Mouse (Mus musculus) neural tube, embryonic 11.5 days (tissue): Measurements from ENCODE around the gene Sema3b. TPM values are rescaled to one million over a fixed set of nuclear protein-coding genes. Genes with fewer than 3 reads are reported as not detected.

Experiments used
- ATAC-seq: fragments of 200-750 bp; cut with Nextera tagmentation; 2 replicates; pipeline ENCODE4 v1.8.0; 2017; ENCODE audit warnings: moderate number of reproducible peaks, mild to moderate bottlenecking, moderate TSS enrichment, moderate library complexity; ENCODE audit not compliant: insufficient read depth, low FRiP score, low TSS enrichment
- DNase-seq: peaks from one replicate; pipeline ENCODE4 v3.0.0-alpha.2; 2015; ENCODE audit warnings: low spot score
- H3K27ac ChIP-seq: fragments of 300-500 bp; sonication (generic); 2 replicates; pipeline ENCODE4 v1.5.1; 2014; ENCODE audit warnings: low read depth, mild to moderate bottlenecking, low read length
- H3K27me3 ChIP-seq: fragments of 300-500 bp; sonication (generic); 2 replicates; pipeline ENCODE4 v1.6.1; 2014; ENCODE audit warnings: mild to moderate bottlenecking, low read length, mixed read lengths; ENCODE audit not compliant: control insufficient read depth, insufficient read depth
- H3K36me3 ChIP-seq: fragments of 300-500 bp; sonication (generic); 2 replicates; pipeline ENCODE4 v1.6.1; 2014; ENCODE audit warnings: mild to moderate bottlenecking, low read length, moderate library complexity, mixed read lengths; ENCODE audit not compliant: control insufficient read depth, insufficient read depth
- H3K4me1 ChIP-seq: fragments of 300-500 bp; sonication (generic); 2 replicates; pipeline ENCODE4 v1.6.1; 2014; ENCODE audit warnings: low read length, mixed read lengths; ENCODE audit not compliant: control insufficient read depth, insufficient read depth
- H3K4me2 ChIP-seq: fragments of 300-500 bp; sonication (generic); 2 replicates; pipeline ENCODE4 v1.6.1; 2014; ENCODE audit warnings: low read depth, mild to moderate bottlenecking, moderate library complexity
- H3K4me3 ChIP-seq: fragments of 300-500 bp; sonication (generic); 2 replicates; pipeline ENCODE4 v1.5.1; 2014; ENCODE audit warnings: low read depth, low read length
- H3K9ac ChIP-seq: fragments of 300-500 bp; sonication (generic); 2 replicates; pipeline ENCODE4 v1.6.1; 2014; ENCODE audit warnings: mild to moderate bottlenecking, low read length
- H3K9me3 ChIP-seq: fragments of 300-500 bp; sonication (generic); 2 replicates; pipeline ENCODE4 v1.6.1; 2016; ENCODE audit warnings: low read length; ENCODE audit not compliant: control insufficient read depth
- WGBS: fragments of 180-500 bp; shearing (Covaris S2); extraction: QIAGEN DNeasy Blood & Tissue Kit; methylation state at CpG from one replicate; pipeline ENCODE4 v1.1.7; 2014; 5-methylcytosine and 5-hydroxymethylcytosine counted together
- polyA plus RNA-seq: library from polyadenylated mRNA; unstranded; fragments of >200 nt; fragmentation: Nextera tagmentation; extraction: Ambion mirVana; gene quantifications from 2 replicates; pipeline ENCODE4 v1.2.1, GENCODE M21; 2014

The Sema3b gene
- polyA plus RNA-seq, 1 experiment from 2014 or later, result 2.6 TPM

DNA sequence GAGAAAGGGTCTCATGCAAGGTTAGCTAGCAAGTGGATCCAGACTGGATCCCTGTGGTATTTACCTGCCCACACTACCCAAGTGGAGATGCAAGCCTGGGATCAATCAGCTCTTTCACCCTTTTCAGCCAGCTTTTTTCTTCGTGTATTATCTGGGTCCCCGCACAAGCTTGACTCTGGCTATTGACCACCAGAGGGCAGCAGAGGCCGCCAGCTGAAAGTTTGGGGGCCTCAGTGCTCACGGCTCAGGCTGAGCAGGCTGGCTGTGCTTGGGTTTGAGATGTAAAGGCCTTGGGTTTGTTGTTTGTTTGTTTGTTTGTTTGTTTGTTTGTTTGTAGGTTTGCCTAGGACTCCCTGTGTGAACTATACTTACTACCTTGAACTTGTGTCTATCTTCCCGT, 36.5 kb upstream of the Sema3b start:
- no peak overlapping the region for H3K9ac ChIP-seq
- peak; percentile 87 for DNase-seq
- peak; percentile 67 for ATAC-seq
- peaks cover 2% of the 10 kb centered on the region; the same call in 1 of the 2 replicates for H3K4me1 ChIP-seq
- no peak overlapping the region for H3K4me2 ChIP-seq
- H3K36me3 ChIP-seq, result no peaks in the 10 kb centered on the region
- WGBS, result 8% methylated on average over 5 of the region's 5 CpGs
- no peak overlapping the region for H3K4me3 ChIP-seq
- H3K27ac ChIP-seq, result no peak overlapping the region
- no peaks in the 10 kb centered on the region for H3K27me3 ChIP-seq
- no peaks in the 10 kb centered on the region for H3K9me3 ChIP-seq

DNA sequence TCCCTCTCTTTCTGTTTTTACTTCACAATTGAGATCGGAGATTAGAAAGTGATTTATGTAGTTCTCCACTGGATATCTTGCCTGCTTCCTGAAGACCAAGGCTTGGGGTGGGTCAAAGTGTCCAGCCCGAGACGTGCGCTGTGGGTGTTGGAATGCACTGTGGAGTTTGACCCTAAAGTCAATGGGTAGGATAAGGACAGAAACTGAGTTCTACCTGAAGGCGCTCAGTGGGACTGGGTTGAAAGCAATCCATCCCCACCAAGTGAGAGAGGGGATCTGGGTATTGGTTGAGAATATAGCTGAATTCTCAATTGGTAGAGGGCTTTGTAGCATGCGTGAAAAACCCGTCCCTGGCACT, 36.1 kb upstream of the Sema3b start:
- Histone ChIP-seq H3K27ac (no peak overlapping the region), H3K36me3 (no peaks in the 10 kb centered on the region), H3K4me1 (peaks cover 3% of the 10 kb centered on the region), H3K4me3 (no peak overlapping the region), H3K9me3 (no peaks in the 10 kb centered on the region), H3K4me2 (no peak overlapping the region; the same call in 1 of the 2 replicates), H3K27me3 (no peaks in the 10 kb centered on the region), H3K9ac (peak overlapping the region; percentile 52)
- 54% methylated on average over 7 of the region's 7 CpGs for WGBS
- DNase-seq, result no peak
- peak; percentile 48; the same call in 1 of the 2 replicates for ATAC-seq

DNA sequence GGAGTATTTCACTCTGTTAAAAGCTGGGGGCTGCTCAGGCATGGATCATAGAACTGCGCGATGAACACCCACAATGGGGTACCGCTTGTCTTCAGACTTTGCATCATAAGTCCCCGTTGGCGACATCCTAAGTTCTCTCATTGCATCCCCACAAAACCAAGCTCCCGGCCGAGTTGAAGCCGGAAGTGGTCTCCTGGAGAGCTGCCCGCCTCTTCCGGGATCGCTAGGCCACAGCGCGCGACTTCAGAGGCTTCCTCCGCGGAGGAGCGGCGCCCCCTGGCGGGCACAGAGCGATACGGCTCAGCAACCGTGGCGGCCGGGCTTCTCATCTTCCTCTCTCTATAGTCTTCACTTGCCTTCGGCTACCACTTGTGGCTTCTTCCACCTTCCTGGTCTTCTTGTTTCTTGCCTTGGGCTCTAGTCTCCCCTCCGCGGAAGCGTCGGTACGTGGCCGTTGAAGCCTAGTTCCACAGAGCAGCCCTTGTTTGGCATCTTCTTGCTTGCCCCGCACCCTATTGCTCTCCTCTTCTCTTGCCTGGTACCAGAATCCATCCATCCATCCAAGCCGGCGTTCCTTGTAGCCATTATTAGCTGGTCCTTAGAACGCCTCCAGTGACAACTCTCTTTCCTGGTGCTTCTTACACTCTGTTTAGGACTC, 35.6 kb upstream of the Sema3b start:
- H3K9me3 ChIP-seq, result no peaks in the 10 kb centered on the region
- H3K27me3 ChIP-seq, result no peaks in the 10 kb centered on the region
- peak; percentile 94 for DNase-seq
- peak overlapping the region; percentile 33 for H3K4me2 ChIP-seq
- ATAC-seq, result peak; percentile 43
- no peaks in the 10 kb centered on the region for H3K36me3 ChIP-seq
- H3K27ac ChIP-seq, result no peak overlapping the region
- H3K4me1 ChIP-seq, result peaks cover 5% of the 10 kb centered on the region
- WGBS, result 5% methylated on average over 35 of the region's 35 CpGs
- peak overlapping the region; percentile 14; the same call in 1 of the 2 replicates for H3K4me3 ChIP-seq
- peak overlapping the region; percentile 52 for H3K9ac ChIP-seq

DNA sequence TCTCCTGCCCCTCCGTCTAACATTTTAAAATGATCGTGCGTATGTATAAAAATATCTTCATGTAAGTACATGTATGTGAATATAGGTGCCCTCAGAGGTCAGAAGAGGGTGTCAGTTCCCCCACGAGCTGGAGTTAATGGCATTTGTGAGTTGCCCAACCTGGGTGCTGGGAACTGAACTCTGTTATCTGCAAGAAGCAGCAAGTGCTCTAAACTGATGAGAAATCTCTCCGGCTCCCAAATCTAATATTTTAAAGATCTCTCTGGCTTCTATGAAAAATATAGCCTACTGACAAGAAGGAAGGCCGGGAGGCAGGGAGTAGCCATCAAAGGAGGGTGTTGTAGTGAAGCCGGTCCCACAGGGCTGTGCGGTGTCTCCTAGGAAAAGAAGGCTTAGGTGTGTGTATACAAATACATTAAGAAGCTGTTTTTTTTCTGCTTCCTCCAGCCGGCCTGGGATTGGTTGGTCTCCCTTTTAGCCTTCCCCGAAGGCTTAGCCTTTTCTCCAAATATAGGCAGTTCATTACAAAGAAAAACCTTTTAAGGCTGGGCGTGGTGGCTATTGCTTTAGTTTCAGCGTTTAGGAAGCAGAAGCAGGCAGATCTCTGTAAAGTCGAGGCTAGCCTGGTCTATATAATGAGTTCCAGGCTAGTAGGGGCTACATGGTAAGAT, 34.6 kb upstream of the Sema3b start:
- Histone ChIP-seq H3K9ac (no peak overlapping the region), H3K27ac (no peak overlapping the region), H3K4me3 (no peak overlapping the region), H3K36me3 (no peaks in the 10 kb centered on the region), H3K4me1 (peaks cover 5% of the 10 kb centered on the region), H3K9me3 (no peaks in the 10 kb centered on the region), H3K27me3 (no peaks in the 10 kb centered on the region), H3K4me2 (peak overlapping the region; percentile 33; the same call in 1 of the 2 replicates)
- DNase-seq, result no peak
- 94% methylated on average over 13 of the region's 13 CpGs for WGBS
- no peak for ATAC-seq

DNA sequence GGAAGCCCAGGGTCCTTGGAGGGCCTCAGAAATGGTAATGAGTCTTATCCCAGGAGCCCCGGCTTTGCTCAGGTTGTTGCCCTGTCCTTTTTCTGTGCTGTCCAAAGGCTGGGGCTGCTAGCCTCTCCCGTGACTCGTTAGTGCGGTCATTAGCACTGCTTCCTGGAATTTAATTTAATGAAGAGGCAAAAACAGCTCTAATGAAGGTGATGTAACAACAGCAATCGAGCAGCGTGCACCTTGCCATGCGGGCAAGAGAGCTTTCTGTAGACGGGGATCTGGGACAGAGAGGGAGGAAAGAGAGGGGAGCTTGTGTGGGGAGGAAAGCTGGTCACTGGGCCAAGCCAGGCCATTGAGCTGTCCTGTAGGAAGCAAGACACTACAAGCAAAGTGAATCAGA, 32.6 kb upstream of the Sema3b start:
- ATAC-seq (no peak), DNase-seq (no peak)
- H3K4me2 ChIP-seq, result no peak overlapping the region
- no peak overlapping the region for H3K4me3 ChIP-seq
- H3K4me1 ChIP-seq, result peaks cover 17% of the 10 kb centered on the region
- H3K9me3 ChIP-seq, result no peaks in the 10 kb centered on the region
- H3K27me3 ChIP-seq, result no peaks in the 10 kb centered on the region
- H3K36me3 ChIP-seq, result no peaks in the 10 kb centered on the region
- 24% methylated on average over 8 of the region's 8 CpGs for WGBS
- H3K9ac ChIP-seq, result peak overlapping the region; percentile 37
- no peak overlapping the region for H3K27ac ChIP-seq

DNA sequence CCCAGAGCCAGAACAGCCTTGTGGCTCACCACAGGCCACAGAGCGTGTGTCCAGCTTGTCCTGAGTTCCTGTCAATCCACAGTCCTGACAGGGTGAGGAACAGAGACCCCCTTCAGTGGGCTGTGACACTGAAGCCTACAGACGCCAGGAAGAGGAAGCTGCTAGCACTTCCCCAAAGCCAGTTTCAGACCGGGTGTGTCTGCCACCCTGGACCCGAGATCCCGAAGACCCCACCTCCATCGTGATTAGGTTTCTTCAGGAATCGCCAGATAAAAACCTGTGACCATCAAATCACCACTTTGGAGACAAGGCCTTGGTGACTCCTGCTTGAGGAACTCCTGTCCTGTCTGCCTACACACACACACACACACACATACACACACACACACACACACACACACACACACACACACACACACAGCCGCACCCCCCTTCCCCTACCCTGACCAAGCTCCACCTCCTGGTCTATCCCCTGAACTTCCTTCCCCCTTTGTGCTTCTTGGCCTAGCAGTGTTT, 31.3 kb upstream of the Sema3b start:
- Histone ChIP-seq H3K4me2 (no peak overlapping the region), H3K9me3 (no peaks in the 10 kb centered on the region), H3K27me3 (no peaks in the 10 kb centered on the region), H3K36me3 (no peaks in the 10 kb centered on the region), H3K9ac (no peak overlapping the region), H3K27ac (no peak overlapping the region), H3K4me1 (peaks cover 26% of the 10 kb centered on the region), H3K4me3 (no peak overlapping the region)
- no peak for ATAC-seq
- WGBS, result 40% methylated on average over 7 of the region's 8 CpGs
- DNase-seq, result no peak

DNA sequence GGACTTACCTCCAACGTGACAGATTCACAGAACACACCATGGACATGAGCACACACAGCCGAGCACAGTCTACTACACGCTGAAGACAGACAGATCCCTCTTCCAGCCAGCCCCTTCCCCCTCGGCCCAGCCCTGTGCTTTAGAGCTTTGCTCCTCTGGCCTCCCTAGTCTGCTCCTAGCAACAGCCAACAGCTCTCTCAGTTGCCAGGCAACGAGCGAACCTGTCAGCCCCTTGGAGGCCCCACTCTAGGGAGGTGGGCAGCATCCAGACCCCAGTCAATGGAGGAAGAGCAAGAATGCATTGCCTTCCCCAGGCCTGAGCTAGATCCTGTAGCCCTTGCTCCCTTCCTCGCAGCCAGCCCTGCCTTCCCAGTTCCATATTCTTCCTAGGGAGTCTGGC, 28.0 kb upstream of the Sema3b start:
- peak overlapping the region; percentile 72 for H3K27ac ChIP-seq
- no peaks in the 10 kb centered on the region for H3K27me3 ChIP-seq
- peak overlapping the region; percentile 27 for H3K4me2 ChIP-seq
- peaks cover 37% of the 10 kb centered on the region for H3K4me1 ChIP-seq
- DNase-seq (peak; percentile 84), ATAC-seq (peak; percentile 61)
- no peaks in the 10 kb centered on the region for H3K9me3 ChIP-seq
- WGBS, result 23% methylated on average over 7 of the region's 7 CpGs
- no peaks in the 10 kb centered on the region for H3K36me3 ChIP-seq
- H3K9ac ChIP-seq, result peak overlapping the region; percentile 23; the same call in 1 of the 2 replicates
- H3K4me3 ChIP-seq, result no peak overlapping the region

DNA sequence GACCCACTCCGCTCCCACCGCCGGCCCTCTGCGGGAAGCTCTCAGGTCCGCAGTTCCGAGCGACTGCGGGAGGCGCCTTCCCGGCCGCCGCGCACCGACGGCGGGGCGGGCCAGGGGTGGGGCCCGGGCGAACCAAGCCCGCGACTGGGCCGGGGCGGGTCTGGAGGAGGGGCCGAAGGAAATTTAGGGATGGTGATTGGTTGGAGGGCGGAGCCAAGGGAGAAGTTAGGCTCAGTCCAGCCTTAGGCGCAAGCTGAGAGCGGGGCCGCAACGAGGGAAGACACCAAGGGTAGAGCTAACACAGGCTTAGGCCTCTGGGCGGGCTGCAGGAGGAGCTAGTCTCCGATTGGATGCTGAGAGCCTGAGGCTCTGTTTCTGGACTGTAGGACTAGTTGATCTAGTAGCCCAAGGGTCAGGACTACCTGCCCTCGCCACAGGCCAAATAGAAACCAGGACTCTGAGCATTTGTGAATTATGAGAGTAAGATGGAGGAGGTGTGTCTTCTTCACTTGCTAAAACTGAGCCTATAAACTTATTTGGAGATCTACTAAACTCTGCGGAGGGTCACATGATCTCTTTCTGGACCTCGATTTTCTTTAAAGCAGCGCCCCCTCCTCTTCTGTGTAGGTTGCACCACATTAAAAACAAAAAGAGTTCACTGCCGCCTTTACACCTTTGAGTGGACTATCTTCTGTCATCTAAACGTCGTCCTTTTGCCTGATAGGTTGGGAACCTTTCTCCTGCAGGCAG, 26.4 kb upstream of the Sema3b start, which contains the start of gene Gnai2:
Gene Gnai2, minus strand, starts transcription at position 89 of the 750 bp plus-strand sequence.
- Histone ChIP-seq H3K4me2 (peak within 1 kb of the TSS; percentile 77), H3K4me3 (peak within 1 kb of the TSS; percentile 90), H3K27ac (peak within 1 kb of the TSS; percentile 98), H3K27me3 (no peaks in the 10 kb centered on the region), H3K4me1 (peaks cover 52% of the 10 kb centered on the region), H3K9ac (peak within 1 kb of the TSS; percentile 89), H3K36me3 (no peaks in the 10 kb centered on the region), H3K9me3 (no peaks in the 10 kb centered on the region)
- ATAC-seq, result peak; percentile 83
- WGBS, result 2% methylated on average over 37 of the region's 38 CpGs
- DNase-seq, result peak; percentile 97
